Mouse (Mus musculus) olfactory bulb, adult 2 months (tissue): ENCODE measurements at regions not wholly inside any gene's neighbourhood (a gene's known extent, or its start where the extent isn't known, plus 50 kb on each side); places are given as distances from the start of the nearest gene placed in this dataset.

Experiments
- CTCF ChIP-seq: fragments of 200-500 bp; IDR thresholded peaks from 2 replicates; pipeline ENCODE4 v1.5.1; 2012; ENCODE audit warnings: low read depth, mild to moderate bottlenecking, low read length, moderate library complexity; ENCODE audit not compliant: insufficient read depth
- POLR2A ChIP-seq: fragments of 200-500 bp; IDR thresholded peaks from 2 replicates; pipeline ENCODE4 v1.6.1; 2012; ENCODE audit warnings: mild to moderate bottlenecking, low read depth, low read length, moderate library complexity; ENCODE audit not compliant: insufficient read depth

DNA sequence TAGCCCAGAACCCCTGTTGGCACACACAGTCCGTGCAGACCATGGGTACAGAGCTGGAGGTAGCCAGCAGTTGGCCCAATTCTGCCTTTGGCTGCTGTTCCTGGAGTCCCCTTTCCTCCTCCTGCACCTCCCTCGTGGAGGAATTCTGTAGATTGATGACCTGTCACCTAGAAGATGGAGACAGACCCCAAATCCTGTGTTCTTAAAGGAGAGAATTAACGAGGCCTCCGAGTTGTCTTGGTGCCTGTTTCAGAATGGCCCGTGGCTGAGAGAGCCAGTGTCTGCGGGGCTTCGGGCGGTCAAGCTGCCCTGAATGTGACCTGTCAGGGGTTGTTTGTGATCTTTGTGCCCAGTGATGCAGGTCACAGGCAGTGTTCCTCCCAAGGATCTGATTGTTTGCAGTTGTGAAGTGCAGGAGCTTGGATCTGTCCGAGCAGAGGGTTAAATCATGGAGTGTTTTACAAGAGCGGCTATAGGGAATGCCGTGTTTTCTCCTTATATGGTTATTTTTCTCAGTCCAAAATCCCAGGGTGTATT is 400.9 kb downstream of the Ccdc171 start:
- TF ChIP-seq POLR2A (no peak), CTCF (no peak)
